ENCODE assay signal across 8 mouse cellular contexts in genomic region chr16:8470132-8470531, GRCm38 (mm10). TPM values are rescaled to one million over a fixed set of nuclear protein-coding genes. Genes with fewer than 3 reads are reported as not detected.
DNase-seq lines count a peak whose midpoint lies in the region; ATAC-seq lines count a peak whose summit lies in the region.

No protein-coding gene starts in this region.

- no peak for DNase-seq in liver, embryonic 11.5 days (ENCODE audit: low spot score)
- no peak for DNase-seq in liver
- DNase-seq in embryonic facial prominence, embryonic 14.5 days (ENCODE audit: low spot score) = no peak
- no peak for DNase-seq in limb, embryonic 10.5 days (ENCODE audit: low spot score)
- DNase-seq in layer of hippocampus, postnatal 25 days (ENCODE audit: extremely low spot score in 1 of 2, low spot score in 1 of 2) = no peak
- DNase-seq in ovary, postnatal 14 days (ENCODE audit: low spot score) = no peak
- DNase-seq in spleen, adult 18-20 months = no peak

- peak overlapping the region; percentile 69 for H3K4me2 ChIP-seq in liver, embryonic 11.5 days
- peak overlapping the region; percentile 56 for H3K4me2 ChIP-seq in embryonic facial prominence, embryonic 14.5 days (ENCODE audit: low read depth, low read length)
- peak overlapping the region; percentile 72 for H3K4me2 ChIP-seq in neural tube, embryonic 14.5 days (ENCODE audit: low read depth, low read length)

- H3K36me3 ChIP-seq in liver, embryonic 11.5 days (ENCODE audit: control insufficient read depth, insufficient read depth, low read length) = peaks cover 2% of the 10 kb centered on the region; the same call in 1 of the 2 replicates
- 0 out of 2 replicates have a peak, but pooled peaks cover 3% of the 10 kb centered on the region for H3K36me3 ChIP-seq in embryonic facial prominence, embryonic 14.5 days (ENCODE audit: control insufficient read depth, insufficient read depth, low read length)
- peaks cover 3% of the 10 kb centered on the region for H3K36me3 ChIP-seq in limb, embryonic 10.5 days
- H3K36me3 ChIP-seq in neural tube, embryonic 14.5 days (ENCODE audit: control insufficient read depth, insufficient read depth, low read length) = no peaks in the 10 kb centered on the region

- H3K27ac ChIP-seq in liver, embryonic 11.5 days (ENCODE audit: low read depth, low read length) = no peak overlapping the region
- no peak overlapping the region for H3K27ac ChIP-seq in embryonic facial prominence, embryonic 14.5 days (replicated peaks; ENCODE audit: low read depth, low read length)
- H3K27ac ChIP-seq in limb, embryonic 10.5 days = no peak overlapping the region
- H3K27ac ChIP-seq in neural tube, embryonic 14.5 days (ENCODE audit: low read depth, low read length) = no peak overlapping the region

- 0 out of 2 replicates have a peak, but pooled peaks cover 2% of the 10 kb centered on the region for H3K4me1 ChIP-seq in liver, embryonic 11.5 days (replicated peaks; ENCODE audit: control insufficient read depth, insufficient read depth, low read length)
- peaks cover 6% of the 10 kb centered on the region; the same call in 1 of the 2 replicates for H3K4me1 ChIP-seq in embryonic facial prominence, embryonic 14.5 days (ENCODE audit: control insufficient read depth, insufficient read depth, low read length)
- peaks cover 11% of the 10 kb centered on the region; the same call in 1 of the 2 replicates for H3K4me1 ChIP-seq in limb, embryonic 10.5 days
- 0 out of 2 replicates have a peak, but pooled peaks cover 4% of the 10 kb centered on the region for H3K4me1 ChIP-seq in neural tube, embryonic 14.5 days (ENCODE audit: control insufficient read depth, insufficient read depth, low read length)

- no peak overlapping the region for H3K9ac ChIP-seq in liver, embryonic 11.5 days (ENCODE audit: low read depth, low read length)
- H3K9ac ChIP-seq in embryonic facial prominence, embryonic 14.5 days (ENCODE audit: low read depth, low read length) = peak overlapping the region; percentile 80; the same call in 1 of the 2 replicates
- no peak overlapping the region for H3K9ac ChIP-seq in neural tube, embryonic 14.5 days (replicated peaks; ENCODE audit: low read depth, low read length)

- no peak; the same call in 1 of the 2 replicates for ATAC-seq in liver, embryonic 11.5 days (replicated peaks; ENCODE audit: low FRiP score)
- ATAC-seq in embryonic facial prominence, embryonic 14.5 days (ENCODE audit: low read depth) = peak; percentile 51; the same call in 1 of the 2 replicates
- ATAC-seq in neural tube, embryonic 14.5 days (ENCODE audit: low read depth) = peak; percentile 71; the same call in 1 of the 2 replicates

- H3K4me3 ChIP-seq in liver, embryonic 11.5 days (ENCODE audit: low read depth, low read length) = peak overlapping the region; percentile 84; the same call in 1 of the 2 replicates
- H3K4me3 ChIP-seq in embryonic facial prominence, embryonic 14.5 days (ENCODE audit: low read depth, low read length) = peak overlapping the region; percentile 71
- peak overlapping the region; percentile 82 for H3K4me3 ChIP-seq in limb, embryonic 10.5 days
- no peak overlapping the region for H3K4me3 ChIP-seq in neural tube, embryonic 14.5 days (ENCODE audit: low read depth, low read length)

- H3K9me3 ChIP-seq in liver, embryonic 11.5 days (ENCODE audit: control insufficient read depth, low read length) = no peaks in the 10 kb centered on the region
- H3K9me3 ChIP-seq in embryonic facial prominence, embryonic 14.5 days (ENCODE audit: control insufficient read depth, low read length) = no peaks in the 10 kb centered on the region
- no peaks in the 10 kb centered on the region for H3K9me3 ChIP-seq in limb, embryonic 10.5 days (replicated peaks)
- H3K9me3 ChIP-seq in neural tube, embryonic 14.5 days (ENCODE audit: control insufficient read depth, low read length) = no peaks in the 10 kb centered on the region

- H3K27me3 ChIP-seq in liver, embryonic 11.5 days (replicated peaks; ENCODE audit: control insufficient read depth, insufficient read depth, low read length) = no peaks in the 10 kb centered on the region
- H3K27me3 ChIP-seq in embryonic facial prominence, embryonic 14.5 days (replicated peaks; ENCODE audit: control insufficient read depth, insufficient read depth, low read length) = no peaks in the 10 kb centered on the region
- peaks cover 5% of the 10 kb centered on the region; the same call in 1 of the 2 replicates for H3K27me3 ChIP-seq in limb, embryonic 10.5 days (ENCODE audit: low read depth, poor library complexity, severe bottlenecking)
- H3K27me3 ChIP-seq in neural tube, embryonic 14.5 days (ENCODE audit: control insufficient read depth, insufficient read depth, low read length) = no peaks in the 10 kb centered on the region

- 88% methylated on average over 2 of the region's 2 CpGs for WGBS in liver, embryonic 11.5 days
- 75% methylated on average over 2 of the region's 2 CpGs for WGBS in embryonic facial prominence, embryonic 14.5 days
- WGBS in limb, embryonic 10.5 days = 81% methylated on average over 2 of the region's 2 CpGs
- 79% methylated on average over 2 of the region's 2 CpGs for WGBS in neural tube, embryonic 14.5 days

RNA-seq across cellular contexts. Expression of gene Mettl22, which starts 0.5 kb away (rescaled TPM):
- 21.3 and 22.3 TPM in 2 replicates for polyA plus RNA-seq in liver, embryonic 11.5 days (2014; fragmentation: Nextera tagmentation; extraction: Ambion mirVana)
- polyA plus RNA-seq in embryonic facial prominence, embryonic 14.5 days (2014; fragmentation: Nextera tagmentation; extraction: Ambion mirVana) = 27.2 and 28.6 TPM in 2 replicates
- 18.2 and 22.5 TPM in 2 replicates for polyA plus RNA-seq in limb, embryonic 10.5 days (2016; fragmentation: Nextera tagmentation; extraction: Ambion mirVana)
- 48.4 and 63.4 TPM in 2 replicates for polyA plus RNA-seq in neural tube, embryonic 14.5 days (2014; fragmentation: Nextera tagmentation; extraction: Ambion mirVana)
- 10 to 100 TPM; 22.1 to 26.5 TPM for total RNA-seq in layer of hippocampus, postnatal 25 days (2021)

RNA-seq across cellular contexts. Expression of gene Abat, which starts 43.1 kb away (rescaled TPM):
- polyA plus RNA-seq in liver, embryonic 11.5 days (2014; fragmentation: Nextera tagmentation; extraction: Ambion mirVana) = 25.6 and 29.2 TPM in 2 replicates
- 18.0 and 20.6 TPM in 2 replicates for polyA plus RNA-seq in embryonic facial prominence, embryonic 14.5 days (2014; fragmentation: Nextera tagmentation; extraction: Ambion mirVana)
- 14.9 and 22.7 TPM in 2 replicates for polyA plus RNA-seq in limb, embryonic 10.5 days (2016; fragmentation: Nextera tagmentation; extraction: Ambion mirVana)
- polyA plus RNA-seq in neural tube, embryonic 14.5 days (2014; fragmentation: Nextera tagmentation; extraction: Ambion mirVana) = 84.9 and 115 TPM in 2 replicates
- total RNA-seq in layer of hippocampus, postnatal 25 days (2021) = 100 to 1,000 TPM; 136 to 146 TPM

RNA-seq across cellular contexts. Expression of gene Tmem114, which starts 45.2 kb away (rescaled TPM):
- polyA plus RNA-seq in liver, embryonic 11.5 days (2014; fragmentation: Nextera tagmentation; extraction: Ambion mirVana) = not detected in 2 replicates
- not detected in 2 replicates for polyA plus RNA-seq in embryonic facial prominence, embryonic 14.5 days (2014; fragmentation: Nextera tagmentation; extraction: Ambion mirVana)
- 0.14 and 0.33 TPM in 2 replicates for polyA plus RNA-seq in limb, embryonic 10.5 days (2016; fragmentation: Nextera tagmentation; extraction: Ambion mirVana)
- 0.19 and 0.28 TPM in 2 replicates for polyA plus RNA-seq in neural tube, embryonic 14.5 days (2014; fragmentation: Nextera tagmentation; extraction: Ambion mirVana)
- total RNA-seq in layer of hippocampus, postnatal 25 days (2021) = 1 to 10 TPM; 7.1 to 8.0 TPM
